Mouse (Mus musculus): ENCODE results near the gene Lclat1.
"Not testable (repeated sequence)": the region's sequence is repeated elsewhere in the genome, so short reads cannot be mapped to it uniquely, and the experiment has no call there.

Lclat1 gene

DNA sequence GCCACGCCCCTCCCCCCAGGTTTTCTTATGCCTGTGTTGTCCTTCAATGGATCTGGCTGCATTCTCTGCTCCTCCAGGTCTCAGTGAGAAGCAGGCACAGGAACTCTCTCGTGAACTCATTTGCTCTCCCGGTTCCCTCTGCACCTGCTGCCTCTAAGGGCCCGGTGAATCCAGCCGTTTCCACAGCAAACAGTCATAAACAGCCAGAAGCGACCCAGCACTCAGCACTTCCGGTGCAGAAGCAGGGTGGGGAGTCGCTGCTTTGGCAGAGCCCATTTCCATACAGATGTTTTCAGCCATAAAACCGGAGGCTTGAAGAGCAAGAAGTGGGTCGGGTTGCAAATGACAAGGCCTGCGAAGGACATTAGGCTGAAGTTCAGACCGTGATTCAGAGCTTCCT, 150.8 kb downstream of the Lclat1 start:
- peaks cover 11% of the 10 kb centered on the region for H3K4me1 ChIP-seq (replicated peaks; ENCODE audit: low read depth, low read length)
- no peak overlapping the region for H3K4me3 ChIP-seq (replicated peaks; ENCODE audit: low read length)
- no peaks in the 10 kb centered on the region for H3K27me3 ChIP-seq (ENCODE audit: insufficient read depth, low read length)
- TF ChIP-seq POU5F1 (IDR thresholded peaks at IDR 0.05; ENCODE audit: borderline replicate concordance, low read length) (no peak), CTCF (conservative IDR thresholded peaks at IDR 0.05; ENCODE audit: low read length) (no peak)
- no peaks in the 10 kb centered on the region for H3K36me3 ChIP-seq (ENCODE audit: insufficient read depth, low read length)
- H3K9me3 ChIP-seq (ENCODE audit: low read length) = peaks cover 7% of the 10 kb centered on the region; the same call in 1 of the 2 replicates

DNA sequence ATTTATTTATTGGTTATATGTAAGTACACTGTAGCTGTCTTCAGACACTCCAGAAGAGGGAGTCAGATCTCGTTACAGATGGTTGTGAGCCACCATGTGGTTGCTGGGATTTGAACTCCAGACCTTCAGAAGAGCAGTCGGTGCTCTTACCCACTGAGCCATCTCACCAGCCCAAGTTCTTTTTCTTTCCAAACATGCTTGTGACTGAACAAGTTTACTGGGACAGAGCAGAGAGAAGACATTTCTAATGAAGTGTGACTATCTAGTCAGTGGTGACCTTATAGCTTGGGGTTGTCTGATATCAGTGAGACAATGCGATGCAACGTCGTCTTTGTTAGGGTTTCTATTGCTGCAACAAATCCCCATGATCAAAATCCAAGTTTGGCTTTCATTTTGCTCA, 151.5 kb downstream of the Lclat1 start:
- not testable (repeated sequence) for H3K9me3 ChIP-seq (ENCODE audit: low read length); H3K36me3 ChIP-seq (ENCODE audit: insufficient read depth, low read length); H3K4me3 ChIP-seq (replicated peaks; ENCODE audit: low read length); H3K27me3 ChIP-seq (ENCODE audit: insufficient read depth, low read length)
- H3K4me1 ChIP-seq (replicated peaks; ENCODE audit: low read depth, low read length) = peaks cover 11% of the 10 kb centered on the region

DNA sequence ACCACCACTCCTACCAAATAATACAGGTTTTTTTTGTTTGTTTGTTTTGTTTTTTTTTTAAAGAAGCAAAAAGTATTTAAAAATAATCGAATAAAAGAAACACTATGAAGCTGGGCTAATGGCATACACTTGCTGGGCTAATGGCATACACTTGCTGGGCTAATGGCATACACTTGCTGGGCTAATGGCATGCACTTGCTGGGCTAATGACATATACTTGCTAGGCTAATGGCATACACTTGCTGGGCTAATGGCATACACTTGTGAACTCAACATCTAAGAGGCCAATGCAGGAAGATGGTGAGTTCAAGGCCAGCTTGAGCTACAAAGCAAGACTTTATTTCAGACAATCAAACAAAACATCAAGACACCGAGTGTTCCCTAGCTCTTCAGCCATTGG, 154.8 kb downstream of the Lclat1 start:
- TF ChIP-seq CTCF (conservative IDR thresholded peaks at IDR 0.05; ENCODE audit: low read length) = no peak
- no peak for TF ChIP-seq POU5F1 (IDR thresholded peaks at IDR 0.05; ENCODE audit: borderline replicate concordance, low read length)
- no peak for TF ChIP-seq NANOG (IDR thresholded peaks at IDR 0.05; ENCODE audit: borderline replicate concordance, low read length)
- Histone ChIP-seq H3K4me1 (replicated peaks; ENCODE audit: low read depth, low read length) (peaks cover 11% of the 10 kb centered on the region), H3K27me3 (ENCODE audit: insufficient read depth, low read length) (no peaks in the 10 kb centered on the region), H3K36me3 (ENCODE audit: insufficient read depth, low read length) (no peaks in the 10 kb centered on the region), H3K9me3 (ENCODE audit: low read length) (peaks cover 7% of the 10 kb centered on the region; the same call in 1 of the 2 replicates), H3K4me3 (replicated peaks; ENCODE audit: low read length) (no peak overlapping the region)

DNA sequence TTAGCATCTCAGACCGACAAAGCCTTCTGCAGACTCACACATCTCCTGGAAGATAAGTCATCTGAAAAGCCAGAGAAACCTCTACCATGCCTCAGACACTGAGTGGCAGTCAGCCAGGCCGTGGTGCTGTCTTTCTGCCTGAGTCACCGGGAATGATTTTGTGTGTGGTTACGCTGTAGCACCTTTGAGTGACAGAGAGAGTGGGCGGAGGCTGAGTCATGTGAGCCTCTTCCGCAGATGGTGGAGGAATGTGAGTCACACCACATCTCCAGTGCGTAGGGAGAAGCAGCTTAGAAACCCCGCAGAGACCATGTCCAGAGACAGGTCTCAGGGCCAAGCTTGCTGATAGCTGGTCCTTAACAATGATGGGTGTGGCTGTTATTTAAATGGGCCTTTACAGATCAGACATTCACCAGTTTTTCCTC, 155.3 kb downstream of the Lclat1 start:
- H3K4me3 ChIP-seq (replicated peaks; ENCODE audit: low read length) = no peak overlapping the region
- no peaks in the 10 kb centered on the region for H3K36me3 ChIP-seq (ENCODE audit: insufficient read depth, low read length)
- TF ChIP-seq POU5F1 (IDR thresholded peaks at IDR 0.05; ENCODE audit: borderline replicate concordance, low read length) (no peak), CTCF (conservative IDR thresholded peaks at IDR 0.05; ENCODE audit: low read length) (no peak), NANOG (IDR thresholded peaks at IDR 0.05; ENCODE audit: borderline replicate concordance, low read length) (no peak)
- H3K9me3 ChIP-seq (ENCODE audit: low read length) = peaks cover 7% of the 10 kb centered on the region; the same call in 1 of the 2 replicates
- H3K4me1 ChIP-seq (replicated peaks; ENCODE audit: low read depth, low read length) = peaks cover 11% of the 10 kb centered on the region
- no peaks in the 10 kb centered on the region for H3K27me3 ChIP-seq (ENCODE audit: insufficient read depth, low read length)

DNA sequence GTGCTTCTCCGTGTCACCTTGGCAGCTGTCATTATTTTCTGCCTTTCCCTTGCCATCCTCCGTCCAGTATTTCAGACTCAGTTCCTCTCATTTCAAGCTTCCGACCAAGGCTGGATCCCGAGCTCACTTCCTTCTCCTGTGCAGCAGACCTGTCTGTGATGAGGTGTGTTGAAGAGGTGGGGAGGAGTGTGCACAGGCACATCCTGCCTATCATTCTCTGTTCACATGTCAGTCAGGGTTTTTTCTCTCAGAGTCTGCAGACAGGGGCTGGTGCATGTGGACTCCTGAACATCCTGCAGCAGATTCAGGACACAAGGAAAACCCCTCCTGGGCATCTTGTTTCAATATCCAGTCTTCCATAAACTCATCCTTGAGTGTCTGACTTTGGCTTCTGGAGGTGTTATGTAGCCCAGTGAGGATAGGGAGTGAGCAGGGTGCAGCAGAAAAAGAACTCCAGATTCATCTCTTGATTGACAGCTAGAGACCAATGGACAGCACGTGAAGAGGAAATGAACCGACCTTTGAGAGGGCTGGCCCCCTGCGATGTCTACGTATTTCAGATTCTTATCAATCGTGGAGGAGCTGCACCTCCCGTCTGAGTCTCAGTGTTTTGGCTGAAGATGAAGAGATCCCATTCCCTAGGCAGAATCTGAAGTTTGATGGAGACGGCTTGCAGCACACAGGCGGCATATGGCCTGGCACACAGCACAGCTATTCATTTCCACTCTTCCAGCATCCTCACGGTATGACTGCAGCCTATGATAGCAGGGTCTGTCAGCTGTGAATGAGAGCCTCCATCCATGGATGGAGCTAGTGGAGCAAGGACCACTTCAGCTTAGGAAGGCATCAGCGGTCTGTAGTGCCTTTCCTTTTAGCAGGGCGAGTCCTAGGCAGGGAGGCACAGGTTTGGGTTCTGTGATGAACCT, 163.3 kb downstream of the Lclat1 start:
- TF ChIP-seq NANOG (IDR thresholded peaks at IDR 0.05; ENCODE audit: borderline replicate concordance, low read length) (no peak), CTCF (conservative IDR thresholded peaks at IDR 0.05; ENCODE audit: low read length) (no peak), POU5F1 (IDR thresholded peaks at IDR 0.05; ENCODE audit: borderline replicate concordance, low read length) (no peak)
- no peaks in the 10 kb centered on the region for H3K9me3 ChIP-seq (ENCODE audit: low read length)
- H3K4me3 ChIP-seq (replicated peaks; ENCODE audit: low read length) = no peak overlapping the region
- H3K36me3 ChIP-seq (ENCODE audit: insufficient read depth, low read length) = no peaks in the 10 kb centered on the region
- no peaks in the 10 kb centered on the region for H3K4me1 ChIP-seq (replicated peaks; ENCODE audit: low read depth, low read length)
- 0 out of 2 replicates have a peak, but pooled peaks cover 4% of the 10 kb centered on the region for H3K27me3 ChIP-seq (ENCODE audit: insufficient read depth, low read length)

DNA sequence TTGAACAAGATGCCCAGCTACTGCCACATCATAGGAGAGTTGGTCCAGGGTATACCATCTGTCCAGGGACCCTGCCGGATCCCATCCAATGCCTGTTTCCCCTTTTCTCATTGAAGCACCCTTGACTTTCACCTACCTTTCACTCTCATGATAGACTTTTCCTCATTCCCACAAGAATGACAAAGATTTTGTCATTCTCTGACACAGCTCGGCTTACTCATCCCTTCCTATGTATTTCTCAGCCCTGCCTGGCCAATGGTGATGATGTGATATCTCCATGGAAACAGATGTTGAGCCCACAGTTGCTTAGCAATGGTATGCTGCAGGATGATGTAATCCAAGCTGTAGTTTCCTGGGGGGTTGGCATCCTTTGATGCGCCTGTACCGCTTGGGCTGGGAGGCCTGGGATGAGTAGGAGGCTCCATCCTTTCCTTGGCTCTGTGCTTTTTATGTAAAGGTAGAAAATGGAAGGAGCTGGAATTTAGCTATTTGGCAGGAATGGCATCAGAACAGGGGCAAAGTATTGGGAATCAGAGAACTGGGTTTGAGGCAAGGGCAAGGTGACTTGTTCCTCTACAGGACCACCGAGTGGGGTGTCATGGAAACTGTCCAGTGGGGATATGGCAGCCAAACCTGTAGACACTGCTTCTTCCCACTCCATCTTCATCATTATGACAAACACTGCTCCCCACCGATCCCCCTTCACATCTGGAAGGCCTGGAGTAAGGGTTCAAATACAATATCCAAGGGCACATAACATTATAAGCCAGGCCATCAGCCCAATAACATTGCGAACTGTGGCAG, 164.2 kb downstream of the Lclat1 start:
- no peak overlapping the region for H3K4me3 ChIP-seq (replicated peaks; ENCODE audit: low read length)
- no peaks in the 10 kb centered on the region for H3K4me1 ChIP-seq (replicated peaks; ENCODE audit: low read depth, low read length)
- 0 out of 2 replicates have a peak, but pooled peaks cover 4% of the 10 kb centered on the region for H3K27me3 ChIP-seq (ENCODE audit: insufficient read depth, low read length)
- TF ChIP-seq POU5F1 (IDR thresholded peaks at IDR 0.05; ENCODE audit: borderline replicate concordance, low read length) (no peak), NANOG (IDR thresholded peaks at IDR 0.05; ENCODE audit: borderline replicate concordance, low read length) (no peak), CTCF (conservative IDR thresholded peaks at IDR 0.05; ENCODE audit: low read length) (no peak)
- no peaks in the 10 kb centered on the region for H3K9me3 ChIP-seq (ENCODE audit: low read length)
- no peaks in the 10 kb centered on the region for H3K36me3 ChIP-seq (ENCODE audit: insufficient read depth, low read length)

DNA sequence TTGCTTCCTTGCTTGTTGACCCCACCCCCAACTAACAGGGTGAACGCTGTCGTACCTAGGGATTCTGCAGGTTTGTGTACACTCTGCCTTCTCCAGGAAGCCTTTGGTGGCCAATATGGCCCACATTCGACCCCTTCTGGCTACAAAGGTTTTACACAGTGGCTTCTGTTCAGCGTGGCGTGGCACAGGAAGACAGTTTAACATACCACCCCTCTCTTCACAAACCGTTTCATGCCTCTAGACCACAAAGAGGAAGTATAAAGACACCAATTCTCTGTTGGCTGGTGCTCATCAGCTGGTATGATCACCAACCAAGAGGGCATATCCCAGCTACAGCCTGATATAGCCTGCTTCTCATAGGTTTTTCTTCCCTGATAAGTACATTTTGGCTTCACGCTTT, 166.0 kb downstream of the Lclat1 start:
- Histone ChIP-seq H3K9me3 (ENCODE audit: low read length) (no peaks in the 10 kb centered on the region), H3K4me3 (replicated peaks; ENCODE audit: low read length) (no peak overlapping the region), H3K4me1 (replicated peaks; ENCODE audit: low read depth, low read length) (no peaks in the 10 kb centered on the region), H3K27me3 (ENCODE audit: insufficient read depth, low read length) (0 out of 2 replicates have a peak, but pooled peaks cover 4% of the 10 kb centered on the region), H3K36me3 (ENCODE audit: insufficient read depth, low read length) (no peaks in the 10 kb centered on the region)
- TF ChIP-seq POU5F1 (IDR thresholded peaks at IDR 0.05; ENCODE audit: borderline replicate concordance, low read length) (no peak), CTCF (conservative IDR thresholded peaks at IDR 0.05; ENCODE audit: low read length) (no peak), NANOG (IDR thresholded peaks at IDR 0.05; ENCODE audit: borderline replicate concordance, low read length) (no peak)

DNA sequence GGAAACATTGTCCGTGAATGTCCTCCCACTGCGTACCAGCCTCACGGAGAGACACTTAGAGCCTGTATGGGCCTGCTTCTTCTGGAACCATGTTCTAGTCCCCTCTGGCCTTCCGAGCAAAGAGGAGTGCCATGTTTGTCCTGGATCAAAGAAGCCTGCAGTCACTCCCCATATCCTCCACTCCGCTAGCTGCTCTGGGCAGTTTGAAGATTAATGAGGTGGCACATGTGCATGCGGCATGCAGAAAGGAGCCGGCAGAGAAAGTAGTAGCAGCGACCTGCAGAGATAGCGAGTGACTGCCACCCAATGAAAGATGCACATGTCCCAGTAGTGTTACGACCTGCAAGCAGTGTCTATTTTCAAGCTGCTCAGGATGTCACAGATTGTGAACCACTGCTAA, 167.3 kb downstream of the Lclat1 start:
- no peaks in the 10 kb centered on the region for H3K4me1 ChIP-seq (replicated peaks; ENCODE audit: low read depth, low read length)
- H3K27me3 ChIP-seq (ENCODE audit: insufficient read depth, low read length) = 0 out of 2 replicates have a peak, but pooled peaks cover 4% of the 10 kb centered on the region
- TF ChIP-seq POU5F1 (IDR thresholded peaks at IDR 0.05; ENCODE audit: borderline replicate concordance, low read length) (no peak), CTCF (conservative IDR thresholded peaks at IDR 0.05; ENCODE audit: low read length) (no peak), NANOG (IDR thresholded peaks at IDR 0.05; ENCODE audit: borderline replicate concordance, low read length) (no peak)
- H3K4me3 ChIP-seq (replicated peaks; ENCODE audit: low read length) = no peak overlapping the region
- H3K36me3 ChIP-seq (ENCODE audit: insufficient read depth, low read length) = no peaks in the 10 kb centered on the region
- no peaks in the 10 kb centered on the region for H3K9me3 ChIP-seq (ENCODE audit: low read length)

Measured in E14TG2a.4 (cell line).